Mouse (Mus musculus): ENCODE results near the gene St6galnac3.

- no peak for TF ChIP-seq CTCF (conservative IDR thresholded peaks at IDR 0.05; ENCODE audit: insufficient read depth, insufficient read length, low read depth, low read length)
- no peak for TF ChIP-seq POLR2A (IDR thresholded peaks at IDR 0.05; ENCODE audit: low read depth, low read length)
Observed at GRCm38 (mm10) chr3:153720296-153720695, 4.7 kb downstream of the St6galnac3 start.
